Mouse (Mus musculus) liver, embryonic 14.5 days (tissue): ENCODE measurements around the gene Ctf1.

Experiments used
- CTCF ChIP-seq: IDR thresholded peaks from 2 replicates; pipeline ENCODE4 v1.5.1; 2016; ENCODE audit warnings: antibody characterized with exemption, low read depth, control low read depth
- EP300 ChIP-seq: IDR thresholded peaks from 2 replicates; pipeline ENCODE4 v1.6.1; 2016; ENCODE audit warnings: antibody characterized with exemption, low read depth

- TF ChIP-seq CTCF (no peak), EP300 (no peak)
Observed at GRCm38 (mm10) chr7:127752069-127752468, 39.5 kb downstream of the Ctf1 start.
